Mouse (Mus musculus) midbrain, embryonic 15.5 days (tissue): ENCODE measurements at regions not wholly inside any gene's neighbourhood (a gene's known extent, or its start where the extent isn't known, plus 50 kb on each side); places are given as distances from the start of the nearest gene placed in this dataset.

Experiments
- ATAC-seq: fragments of 200-750 bp; cut with Nextera tagmentation; replicated peaks from 2 replicates; pipeline ENCODE4 v1.8.0; 2017; ENCODE audit warnings: moderate TSS enrichment
- H3K27ac ChIP-seq: fragments of 300-500 bp; sonication (generic); 2 replicates; pipeline ENCODE4 v1.5.1; 2015; ENCODE audit warnings: mild to moderate bottlenecking, inconsistent platforms
- H3K27me3 ChIP-seq: fragments of 300-500 bp; sonication (generic); replicated peaks from 2 replicates; pipeline ENCODE4 v1.6.1; 2015; ENCODE audit warnings: inconsistent platforms
- H3K36me3 ChIP-seq: fragments of 300-500 bp; sonication (generic); replicated peaks from 2 replicates; pipeline ENCODE4 v1.6.1; 2015; ENCODE audit warnings: inconsistent platforms
- H3K4me1 ChIP-seq: fragments of 300-500 bp; sonication (generic); 2 replicates; pipeline ENCODE4 v1.6.1; 2015; ENCODE audit warnings: inconsistent platforms
- H3K4me2 ChIP-seq: fragments of 300-500 bp; sonication (generic); 2 replicates; pipeline ENCODE4 v1.6.1; 2015; ENCODE audit warnings: inconsistent platforms, mild to moderate bottlenecking, moderate library complexity
- H3K4me3 ChIP-seq: fragments of 300-500 bp; sonication (generic); 2 replicates; pipeline ENCODE4 v1.5.1; 2015; ENCODE audit warnings: mild to moderate bottlenecking, inconsistent platforms
- H3K9ac ChIP-seq: fragments of 300-500 bp; sonication (generic); 2 replicates; pipeline ENCODE4 v1.6.1; 2015; ENCODE audit warnings: mild to moderate bottlenecking, inconsistent platforms
- H3K9me3 ChIP-seq: fragments of 300-500 bp; sonication (generic); 2 replicates; pipeline ENCODE4 v1.6.1; 2016; ENCODE audit warnings: inconsistent platforms
- WGBS: fragments of 180-500 bp; shearing (Covaris S2); methylation state at CpG from one replicate; pipeline ENCODE4 v1.1.7; 2015; ENCODE audit warnings: mixed read lengths; 5-methylcytosine and 5-hydroxymethylcytosine counted together

GRCm38 (mm10) chr10:8960964-8961675, 75.2 kb upstream of the Sash1 start:
- WGBS = 52% methylated on average over 10 of the region's 10 CpGs
- Histone ChIP-seq H3K9ac (no peak overlapping the region), H3K36me3 (no peaks in the 10 kb centered on the region), H3K9me3 (no peaks in the 10 kb centered on the region), H3K27ac (peak overlapping the region; percentile 49), H3K4me1 (peaks cover 13% of the 10 kb centered on the region), H3K4me3 (no peak overlapping the region), H3K4me2 (no peak overlapping the region), H3K27me3 (no peaks in the 10 kb centered on the region)
- ATAC-seq = peak; percentile 35; the same call in 1 of the 2 replicates

- Histone ChIP-seq H3K27me3 (no peaks in the 10 kb centered on the region), H3K9ac (no peak overlapping the region), H3K4me1 (peaks cover 17% of the 10 kb centered on the region), H3K4me3 (no peak overlapping the region), H3K36me3 (no peaks in the 10 kb centered on the region), H3K27ac (peak overlapping the region; percentile 49; the same call in 1 of the 2 replicates), H3K9me3 (no peaks in the 10 kb centered on the region), H3K4me2 (no peak overlapping the region)
- WGBS = 65% methylated on average over 9 of the region's 9 CpGs
- ATAC-seq = no peak
These were observed 74.5 kb upstream of the Sash1 start for GRCm38 (mm10) chr10:8960275-8960960.

- no peak overlapping the region for H3K4me3 ChIP-seq
- H3K9me3 ChIP-seq = no peaks in the 10 kb centered on the region
- 0 out of 2 replicates have a peak, but pooled peaks cover 9% of the 10 kb centered on the region for H3K4me1 ChIP-seq
- no peaks in the 10 kb centered on the region for H3K27me3 ChIP-seq
- H3K36me3 ChIP-seq = no peaks in the 10 kb centered on the region
- H3K27ac ChIP-seq = peak overlapping the region; percentile 32; the same call in 1 of the 2 replicates
- no peak overlapping the region for H3K4me2 ChIP-seq
- no peak overlapping the region for H3K9ac ChIP-seq
- 50% methylated on average over 6 of the region's 6 CpGs for WGBS
- ATAC-seq = no peak
These were observed 69.8 kb upstream of the Sash1 start for GRCm38 (mm10) chr10:8955499-8956211.

GRCm38 (mm10) chr10:8954003-8954402, 68.1 kb upstream of the Sash1 start:
- Histone ChIP-seq H3K27ac (no peak overlapping the region), H3K4me3 (no peak overlapping the region), H3K9me3 (no peaks in the 10 kb centered on the region), H3K4me2 (no peak overlapping the region), H3K27me3 (no peaks in the 10 kb centered on the region), H3K36me3 (no peaks in the 10 kb centered on the region), H3K9ac (no peak overlapping the region), H3K4me1 (0 out of 2 replicates have a peak, but pooled peaks cover 4% of the 10 kb centered on the region)
- WGBS = 84% methylated on average over 4 of the region's 4 CpGs
- no peak for ATAC-seq

GRCm38 (mm10) chr10:8952922-8953321, 67.1 kb upstream of the Sash1 start:
- Histone ChIP-seq H3K4me3 (no peak overlapping the region), H3K4me1 (0 out of 2 replicates have a peak, but pooled peaks cover 4% of the 10 kb centered on the region), H3K27me3 (no peaks in the 10 kb centered on the region), H3K9ac (no peak overlapping the region), H3K4me2 (no peak overlapping the region), H3K9me3 (no peaks in the 10 kb centered on the region), H3K27ac (no peak overlapping the region), H3K36me3 (no peaks in the 10 kb centered on the region)
- WGBS = 87% methylated on average over 5 of the region's 5 CpGs
- ATAC-seq = no peak

GRCm38 (mm10) chr10:8951937-8952336, 66.1 kb upstream of the Sash1 start:
- no peak overlapping the region for H3K9ac ChIP-seq
- H3K4me1 ChIP-seq = 0 out of 2 replicates have a peak, but pooled peaks cover 4% of the 10 kb centered on the region
- H3K27me3 ChIP-seq = no peaks in the 10 kb centered on the region
- H3K9me3 ChIP-seq = no peaks in the 10 kb centered on the region
- no peak overlapping the region for H3K4me3 ChIP-seq
- no peak overlapping the region for H3K27ac ChIP-seq
- no peak for ATAC-seq
- no peaks in the 10 kb centered on the region for H3K36me3 ChIP-seq
- WGBS = 98% methylated on average over 3 of the region's 3 CpGs
- no peak overlapping the region for H3K4me2 ChIP-seq

- no peak overlapping the region for H3K4me2 ChIP-seq
- H3K9ac ChIP-seq = no peak overlapping the region
- ATAC-seq = no peak
- 82% methylated on average over 10 of the region's 10 CpGs for WGBS
- H3K27ac ChIP-seq = no peak overlapping the region
- no peaks in the 10 kb centered on the region for H3K27me3 ChIP-seq
- H3K9me3 ChIP-seq = no peaks in the 10 kb centered on the region
- 0 out of 2 replicates have a peak, but pooled peaks cover 4% of the 10 kb centered on the region for H3K4me1 ChIP-seq
- no peak overlapping the region for H3K4me3 ChIP-seq
- H3K36me3 ChIP-seq = no peaks in the 10 kb centered on the region
These were observed 65.5 kb upstream of the Sash1 start for GRCm38 (mm10) chr10:8951236-8951825.

- Histone ChIP-seq H3K4me3 (no peak overlapping the region), H3K4me2 (no peak overlapping the region), H3K27ac (no peak overlapping the region), H3K4me1 (0 out of 2 replicates have a peak, but pooled peaks cover 5% of the 10 kb centered on the region), H3K9ac (no peak overlapping the region), H3K9me3 (no peaks in the 10 kb centered on the region), H3K36me3 (no peaks in the 10 kb centered on the region), H3K27me3 (no peaks in the 10 kb centered on the region)
- 81% methylated on average over 3 of the region's 3 CpGs for WGBS
- no peak for ATAC-seq
These were observed 62.4 kb upstream of the Sash1 start for GRCm38 (mm10) chr10:8948227-8948626.

GRCm38 (mm10) chr10:8945195-8945751, 59.4 kb upstream of the Sash1 start:
- Histone ChIP-seq H3K9me3 (no peaks in the 10 kb centered on the region), H3K9ac (no peak overlapping the region), H3K27me3 (no peaks in the 10 kb centered on the region), H3K4me2 (no peak overlapping the region), H3K27ac (no peak overlapping the region), H3K36me3 (no peaks in the 10 kb centered on the region), H3K4me3 (no peak overlapping the region), H3K4me1 (0 out of 2 replicates have a peak, but pooled peaks cover 5% of the 10 kb centered on the region)
- ATAC-seq = no peak
- 62% methylated on average over 17 of the region's 17 CpGs for WGBS

- Histone ChIP-seq H3K27me3 (no peaks in the 10 kb centered on the region), H3K27ac (no peak overlapping the region), H3K9ac (no peak overlapping the region), H3K4me1 (0 out of 2 replicates have a peak, but pooled peaks cover 5% of the 10 kb centered on the region), H3K4me3 (no peak overlapping the region), H3K4me2 (no peak overlapping the region), H3K36me3 (no peaks in the 10 kb centered on the region), H3K9me3 (no peaks in the 10 kb centered on the region)
- WGBS = 81% methylated on average over 5 of the region's 5 CpGs
- ATAC-seq = no peak
These were observed 58.7 kb upstream of the Sash1 start for GRCm38 (mm10) chr10:8944586-8944985.

GRCm38 (mm10) chr10:8943698-8944097, 57.8 kb upstream of the Sash1 start:
- no peak for ATAC-seq

More at GRCm38 (mm10) chr10:8943698-8944097, 57.8 kb upstream of the Sash1 start:
- no peak overlapping the region for H3K27ac ChIP-seq
- H3K4me1 ChIP-seq = 0 out of 2 replicates have a peak, but pooled peaks cover 5% of the 10 kb centered on the region
- no peaks in the 10 kb centered on the region for H3K9me3 ChIP-seq
- no peak overlapping the region for H3K9ac ChIP-seq
- no peaks in the 10 kb centered on the region for H3K36me3 ChIP-seq
- H3K27me3 ChIP-seq = no peaks in the 10 kb centered on the region
- no peak overlapping the region for H3K4me3 ChIP-seq
- no peak overlapping the region for H3K4me2 ChIP-seq
- 89% methylated on average over 6 of the region's 6 CpGs for WGBS
